Mouse (Mus musculus) adrenal gland, adult 8-10 months (tissue): ENCODE data around the gene Spin2d. TPM values are rescaled to one million over a fixed set of nuclear protein-coding genes. Genes with fewer than 3 reads are reported as not detected.
"Not testable (repeated sequence)": the region's sequence is repeated elsewhere in the genome, so short reads cannot be mapped to it uniquely, and the experiment has no call there.

ENCODE experiments used
- DNase-seq: peaks from one replicate; pipeline ENCODE4 v3.0.0; 2022
- total RNA-seq, 4 experiments: library from RNA; stranded (reverse); gene quantifications; 2 replicates each; pipeline ENCODE4 v1.2.4; 2022

The Spin2d gene
- not detected for total RNA-seq

DNA sequence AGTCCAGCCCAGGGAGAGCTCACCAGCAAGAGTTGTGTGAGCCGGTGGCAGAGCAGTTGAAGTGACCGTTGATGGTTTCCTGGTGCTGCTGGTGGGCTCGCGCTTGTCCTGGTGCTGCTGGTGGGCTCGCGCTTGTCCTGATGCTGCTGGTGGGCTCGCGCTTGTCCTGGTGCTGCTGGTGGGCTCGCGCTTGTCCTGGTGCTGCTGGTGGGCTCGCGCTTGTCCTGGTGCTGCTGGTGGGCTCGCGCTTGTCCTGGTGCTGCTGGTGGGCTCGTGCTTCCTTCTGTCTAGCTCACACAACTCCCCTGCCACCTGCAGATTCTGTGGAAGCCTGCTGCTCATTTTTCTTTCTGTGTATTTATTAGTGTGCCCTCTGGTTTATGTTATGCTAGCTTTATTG lies at the start of gene Spin2d:
Gene Spin2d, minus strand, starts transcription at position 101 of the 400 bp plus-strand sequence.
- DNase-seq, result not testable (repeated sequence)

DNA sequence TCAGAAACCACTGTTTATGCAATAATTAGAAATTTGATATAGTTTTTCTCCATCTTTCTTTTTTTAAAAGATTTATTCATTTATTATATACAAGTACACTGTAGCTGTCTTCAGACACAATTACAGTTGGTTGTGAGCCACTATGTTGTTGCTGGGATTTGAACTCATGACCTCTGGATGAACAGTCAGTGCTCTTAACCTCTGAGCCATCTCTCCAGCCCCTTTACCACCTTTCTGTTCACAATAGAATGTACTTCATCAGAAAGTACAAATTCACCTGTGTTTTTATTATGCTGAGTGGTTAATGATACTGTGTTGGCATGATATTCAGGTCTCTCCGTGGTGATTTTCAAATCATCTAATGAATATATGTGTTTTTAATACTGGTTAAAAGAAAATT lies 48.6 kb upstream of the Spin2d start:
- no peak for DNase-seq

DNA sequence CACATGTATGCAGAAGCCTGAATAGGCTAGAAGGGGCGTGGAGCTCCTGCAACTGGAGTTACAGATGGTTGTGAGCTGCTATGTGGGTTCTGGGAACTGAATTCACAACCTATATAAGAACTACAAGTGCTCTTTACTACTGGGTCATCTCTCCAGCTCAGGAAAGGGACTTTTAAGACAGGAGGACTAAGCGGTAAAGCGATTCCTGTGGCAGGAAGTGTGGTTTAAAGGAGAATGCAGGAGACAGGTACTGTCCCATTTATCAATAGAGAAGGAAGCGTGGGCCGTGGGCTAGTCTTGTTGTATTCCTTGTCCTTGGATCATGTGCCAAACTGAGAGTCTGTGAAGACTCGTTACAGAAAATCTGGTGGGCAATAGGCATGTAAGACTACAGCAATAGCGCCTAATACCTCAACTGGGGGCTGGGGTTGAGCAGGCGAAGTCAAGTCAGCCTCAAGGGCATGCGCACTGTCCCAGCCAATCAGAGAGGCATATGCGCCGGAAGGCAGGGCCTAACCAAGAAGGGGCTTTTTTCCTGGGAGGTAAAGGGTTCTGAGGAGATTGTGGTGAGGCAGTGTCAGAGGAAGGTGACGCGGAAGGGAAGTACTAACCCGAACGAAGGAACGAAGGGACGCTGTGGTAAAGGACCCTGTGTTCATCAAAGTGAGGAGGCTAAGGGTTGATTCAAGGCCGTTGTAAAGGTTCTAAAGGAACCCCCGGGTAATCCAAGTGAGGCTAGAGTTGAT lies 37.2 kb upstream of the Spin2d start, which contains the start of gene Xlr4b:
Gene Xlr4b, plus strand, starts transcription at position 515 of the 746 bp plus-strand sequence.
- not testable (repeated sequence) for DNase-seq

DNA sequence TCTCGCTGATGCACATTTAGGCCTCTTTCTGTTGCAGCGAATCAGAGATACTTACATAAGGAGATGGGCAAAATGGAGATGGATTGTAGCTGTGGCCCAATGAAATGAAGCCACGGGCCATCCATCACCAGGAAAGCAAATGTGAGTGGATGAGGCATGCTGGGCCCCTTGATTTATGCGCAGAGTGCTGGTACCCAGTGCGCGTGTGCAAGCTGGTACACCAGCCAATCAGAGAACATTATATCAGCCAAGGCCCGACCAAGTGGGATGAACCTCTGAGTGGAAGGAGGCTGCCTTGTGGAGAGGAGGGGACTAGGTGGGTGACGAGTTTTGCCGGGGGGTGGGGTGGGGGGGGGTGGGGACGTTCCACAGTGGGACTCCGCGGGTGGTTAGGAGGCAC lies 15.1 kb upstream of the Spin2d start, which contains the start of gene Xlr3b:
Gene Xlr3b, plus strand, starts transcription at position 274 of the 400 bp plus-strand sequence.
- DNase-seq, result peak; percentile 11

DNA sequence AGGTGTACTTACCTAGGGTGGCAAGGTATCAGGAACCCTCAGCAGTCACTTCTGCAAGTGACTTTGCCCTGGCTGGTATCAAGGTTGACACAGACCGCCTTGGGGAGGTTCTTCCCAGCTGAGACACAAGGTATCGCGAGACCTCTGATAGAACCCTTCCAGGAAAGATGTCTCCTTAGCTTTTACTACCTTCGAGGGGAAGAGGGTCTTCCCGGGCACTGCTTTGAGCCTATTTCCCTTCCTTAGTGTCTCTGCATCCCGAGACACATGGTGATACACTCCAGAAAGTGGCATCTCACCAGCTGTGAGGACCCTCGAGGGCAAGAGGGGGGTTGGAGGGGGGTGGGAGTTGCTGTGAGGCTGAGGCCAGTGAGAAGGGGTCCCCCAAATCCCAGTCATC lies 27.4 kb downstream of the Spin2d start, which contains the start of gene DXBay18:
Gene DXBay18, minus strand, starts transcription at position 101 of the 400 bp plus-strand sequence.
- DNase-seq, result not testable (repeated sequence)

DNA sequence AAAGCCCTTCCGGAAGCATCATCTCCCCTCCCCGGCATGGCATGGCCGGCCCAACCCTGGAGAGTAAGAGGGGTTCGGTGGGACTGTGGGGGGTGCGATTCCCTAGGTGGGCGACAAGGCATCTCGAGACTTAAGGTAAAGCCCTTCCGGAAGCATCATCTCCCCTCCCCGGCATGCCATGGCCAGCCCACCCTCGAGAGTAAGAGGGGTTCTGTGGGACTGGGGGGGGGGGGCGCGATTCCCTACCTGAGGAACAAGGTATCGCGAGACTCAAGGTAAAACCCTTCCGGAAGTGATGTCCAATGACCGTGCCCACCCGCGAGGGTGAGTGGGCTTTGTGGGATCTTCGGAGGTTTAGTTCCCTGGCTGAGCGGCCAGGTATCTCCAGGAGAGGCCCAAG lies 28.3 kb downstream of the Spin2d start, which contains the start of gene Xlr5b:
Gene Xlr5b, plus strand, starts transcription at position 301 of the 400 bp plus-strand sequence.
- not testable (repeated sequence) for DNase-seq

DNA sequence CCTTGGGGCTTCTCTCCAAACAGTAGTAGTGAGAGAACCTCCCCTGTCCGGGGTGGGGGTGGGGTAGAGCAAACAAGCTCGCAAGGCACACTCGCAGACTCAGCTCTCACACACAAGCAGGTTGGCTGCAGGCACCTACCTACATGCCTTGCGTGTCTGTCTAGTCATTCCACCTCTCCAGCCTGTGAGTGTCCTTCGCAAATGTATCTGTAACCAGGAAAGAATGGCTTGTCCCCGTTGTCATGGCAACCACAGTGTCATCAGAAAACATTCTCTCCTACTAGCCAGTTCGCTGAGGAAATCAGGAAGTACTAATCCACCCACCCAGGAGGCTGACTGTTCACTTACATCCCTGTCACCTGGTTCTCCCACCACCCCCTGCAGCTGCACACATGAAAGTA lies 33.6 kb downstream of the Spin2d start:
- DNase-seq, result not testable (repeated sequence)

Other genes with a start within 250 kb of the Spin2d start
- gene Zfp185, start 189.7 kb downstream of the Spin2d start, total RNA-seq, result 1 to 10 TPM; 1.6 to 3.2 (median 2.2) TPM
- gene Pnma5, start 139.9 kb downstream of the Spin2d start, total RNA-seq, result under 1 TPM; 0.18 to 0.51 (median 0.42) TPM
- gene Pnma3, start 112.2 kb downstream of the Spin2d start, total RNA-seq, result under 1 TPM; 0.20 to 1.00 (median 0.65) TPM
- gene Xlr4a, start 94.5 kb downstream of the Spin2d start, total RNA-seq, result 1 to 10 TPM in 3 of 4 experiments, under 1 TPM in 1; 0.20 to 9.6 (median 1.4) TPM
- 1 to 10 TPM in 3 of 4 experiments, under 1 TPM in 1; 0.31 to 5.1 (median 3.3) TPM for gene Xlr3a, start 79.9 kb downstream of the Spin2d start, total RNA-seq
- not detected for gene Gm14685, start 59.9 kb downstream of the Spin2d start, total RNA-seq
- gene Xlr5b, start 28.2 kb downstream of the Spin2d start, total RNA-seq, result not detected
- gene DXBay18, start 27.5 kb downstream of the Spin2d start, total RNA-seq, result under 1 TPM in 1 of 4 experiments, not detected in 3; 0.13 TPM
- 10 to 100 TPM in 2 of 4 experiments, 1 to 10 TPM in 2; 2.5 to 34.0 (median 13.8) TPM for gene Xlr3b, start 15.2 kb upstream of the Spin2d start, total RNA-seq
- gene Xlr4b, start 37.3 kb upstream of the Spin2d start, total RNA-seq, result 1 to 10 TPM in 2 of 4 experiments, not detected in 2; 1.9 to 2.6 TPM
- gene F8a, start 51.3 kb upstream of the Spin2d start, total RNA-seq, result 10 to 100 TPM in 3 of 4 experiments, 1 to 10 TPM in 1; 9.7 to 11.8 (median 11.6) TPM
- 1 to 10 TPM in 2 of 4 experiments, not detected in 2; 1.4 to 5.8 TPM for gene Xlr4c, start 66.1 kb upstream of the Spin2d start, total RNA-seq
- gene Xlr3c, start 88.4 kb upstream of the Spin2d start, total RNA-seq, result not detected
- not detected for gene Xlr5a, start 116.0 kb upstream of the Spin2d start, total RNA-seq
- gene Xlr5c, start 116.0 kb upstream of the Spin2d start, total RNA-seq, result not detected
- gene Gm45015, start 159.9 kb upstream of the Spin2d start, total RNA-seq, result not detected
- 10 to 100 TPM; 21.8 to 25.4 (median 22.7) TPM for gene Zfp275, start 165.6 kb upstream of the Spin2d start, total RNA-seq
- not detected for gene Gm18336, start 221.7 kb upstream of the Spin2d start, total RNA-seq
- gene Zfp92, start 234.1 kb upstream of the Spin2d start, total RNA-seq, result 1 to 10 TPM in 1 of 4 experiments, under 1 TPM in 3; 0.42 to 1.1 (median 0.64) TPM